Mouse (Mus musculus) brain, embryonic 14.5 days (tissue): ENCODE results near the gene Sec1.

Experiments used
- CTCF ChIP-seq: fragments of 200-500 bp; IDR thresholded peaks from 2 replicates; pipeline ENCODE4 v1.5.1; 2012; ENCODE audit warnings: inconsistent platforms, mild to moderate bottlenecking, moderate library complexity, borderline replicate concordance; ENCODE audit not compliant: insufficient read depth, insufficient read length; ENCODE audit errors: extremely low read depth
- POLR2A ChIP-seq: fragments of 200-500 bp; IDR thresholded peaks from 2 replicates; pipeline ENCODE4 v1.6.1; 2012; ENCODE audit warnings: mild to moderate bottlenecking, inconsistent platforms, borderline replicate concordance; ENCODE audit not compliant: poor library complexity, insufficient read depth, insufficient read length, severe bottlenecking; ENCODE audit errors: extremely low read depth

DNA sequence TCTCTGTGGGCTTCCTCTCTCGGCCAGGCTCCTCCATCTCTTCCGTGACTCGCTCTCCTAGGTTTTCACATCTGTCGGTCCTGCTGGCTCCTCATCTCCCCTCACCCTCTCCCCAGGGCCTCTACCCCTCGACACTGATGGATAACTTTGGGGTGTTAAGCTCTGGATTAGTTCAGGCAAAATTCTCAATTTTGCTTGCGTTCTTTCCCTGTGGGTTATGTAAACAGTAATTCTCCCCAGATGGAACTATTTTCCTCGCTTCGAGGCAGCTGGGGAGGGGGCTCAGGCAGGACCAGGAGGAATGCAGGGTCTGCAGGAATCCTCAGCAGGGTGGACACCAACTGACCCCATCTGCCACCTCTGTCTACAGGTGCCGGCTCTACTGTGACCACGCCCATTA lies 8.4 kb downstream of the Sec1 start:
- TF ChIP-seq POLR2A (no peak), CTCF (no peak)
